Mouse (Mus musculus) limb, embryonic 13.5 days (tissue): ENCODE data around the gene Gm49384. TPM values are rescaled to one million over a fixed set of nuclear protein-coding genes. Genes with fewer than 3 reads are reported as not detected.
A peak's percentile ranks its signal among the peaks of the same experiment; 100 is the strongest.
"Not testable (repeated sequence)": the region's sequence is repeated elsewhere in the genome, so short reads cannot be mapped to it uniquely, and the experiment has no call there.

Source experiments
- ATAC-seq: fragments of 200-750 bp; cut with Nextera tagmentation; 2 replicates; pipeline ENCODE4 v1.8.0; 2017; ENCODE audit warnings: low read depth, moderate number of reproducible peaks, moderate TSS enrichment; ENCODE audit not compliant: low FRiP score
- H3K27ac ChIP-seq: fragments of 300-500 bp; sonication (generic); 2 replicates; pipeline ENCODE4 v1.5.1; 2015; ENCODE audit warnings: inconsistent platforms, mild to moderate bottlenecking, moderate library complexity
- H3K27me3 ChIP-seq: fragments of 300-500 bp; sonication (generic); 2 replicates; pipeline ENCODE4 v1.6.1; 2015; ENCODE audit warnings: mild to moderate bottlenecking, inconsistent platforms
- H3K36me3 ChIP-seq: fragments of 300-500 bp; sonication (generic); 2 replicates; pipeline ENCODE4 v1.6.1; 2015; ENCODE audit warnings: inconsistent platforms, mild to moderate bottlenecking, moderate library complexity
- H3K4me1 ChIP-seq: fragments of 300-500 bp; sonication (generic); 2 replicates; pipeline ENCODE4 v1.6.1; 2015; ENCODE audit warnings: inconsistent platforms
- H3K4me2 ChIP-seq: fragments of 300-500 bp; sonication (generic); replicated peaks from 2 replicates; pipeline ENCODE4 v1.6.1; 2015; ENCODE audit warnings: inconsistent platforms, mild to moderate bottlenecking, moderate library complexity
- H3K4me3 ChIP-seq: fragments of 300-500 bp; sonication (generic); 2 replicates; pipeline ENCODE4 v1.5.1; 2015; ENCODE audit warnings: moderate library complexity, mild to moderate bottlenecking, inconsistent platforms
- H3K9ac ChIP-seq: fragments of 300-500 bp; sonication (generic); 2 replicates; pipeline ENCODE4 v1.6.1; 2015; ENCODE audit warnings: mild to moderate bottlenecking, inconsistent platforms
- H3K9me3 ChIP-seq: fragments of 300-500 bp; sonication (generic); 2 replicates; pipeline ENCODE4 v1.6.1; 2016; ENCODE audit warnings: inconsistent platforms
- WGBS: fragments of 180-500 bp; shearing (Covaris S2); methylation state at CpG from one replicate; pipeline ENCODE4 v1.1.7; 2015; 5-methylcytosine and 5-hydroxymethylcytosine counted together
- polyA plus RNA-seq: library from polyadenylated mRNA; unstranded; fragments of >200 nt; fragmentation: Nextera tagmentation; extraction: Ambion mirVana; gene quantifications from 2 replicates; pipeline ENCODE4 v1.2.1, GENCODE M21; 2015

Gm49384 gene
- polyA plus RNA-seq, 1 experiment from 2014 or later = 32.1 TPM

- ATAC-seq = no peak
- 88% methylated on average over 4 of the region's 4 CpGs for WGBS
- Histone ChIP-seq H3K36me3 (peaks cover 19% of the 10 kb centered on the region), H3K9me3 (no peaks in the 10 kb centered on the region), H3K4me2 (no peak overlapping the region), H3K9ac (no peak overlapping the region), H3K27me3 (no peaks in the 10 kb centered on the region), H3K4me1 (peaks cover 13% of the 10 kb centered on the region), H3K27ac (no peak overlapping the region), H3K4me3 (no peak overlapping the region)
Observed at GRCm38 (mm10) chr12:69181800-69182199, 22.3 kb downstream of the Gm49384 start.

GRCm38 (mm10) chr12:69179371-69179770 lies 24.7 kb downstream of the Gm49384 start:
- no peaks in the 10 kb centered on the region for H3K9me3 ChIP-seq
- WGBS = 57% methylated on average over 5 of the region's 12 CpGs
- no peaks in the 10 kb centered on the region for H3K27me3 ChIP-seq
- H3K36me3 ChIP-seq = peaks cover 34% of the 10 kb centered on the region
- no peak overlapping the region for H3K9ac ChIP-seq
- H3K4me3 ChIP-seq = no peak overlapping the region
- no peaks in the 10 kb centered on the region for H3K4me1 ChIP-seq
- H3K27ac ChIP-seq = no peak overlapping the region
- H3K4me2 ChIP-seq = no peak overlapping the region
- ATAC-seq = no peak

- Histone ChIP-seq H3K27me3 (no peaks in the 10 kb centered on the region), H3K27ac (no peak overlapping the region), H3K9me3 (no peaks in the 10 kb centered on the region), H3K4me3 (no peak overlapping the region), H3K36me3 (peaks cover 35% of the 10 kb centered on the region), H3K4me1 (no peaks in the 10 kb centered on the region), H3K4me2 (no peak overlapping the region), H3K9ac (no peak overlapping the region)
- ATAC-seq = no peak
- 78% methylated on average over 3 of the region's 3 CpGs for WGBS
Observed at GRCm38 (mm10) chr12:69177526-69177925, 26.5 kb downstream of the Gm49384 start.

- H3K4me1 ChIP-seq = no peaks in the 10 kb centered on the region
- 94% methylated on average over 3 of the region's 3 CpGs for WGBS
- no peak overlapping the region for H3K4me2 ChIP-seq
- no peak overlapping the region for H3K9ac ChIP-seq
- H3K4me3 ChIP-seq = no peak overlapping the region
- ATAC-seq = no peak
- no peaks in the 10 kb centered on the region for H3K9me3 ChIP-seq
- no peaks in the 10 kb centered on the region for H3K27me3 ChIP-seq
- no peak overlapping the region for H3K27ac ChIP-seq
- H3K36me3 ChIP-seq = peaks cover 26% of the 10 kb centered on the region
Observed at GRCm38 (mm10) chr12:69175975-69176374, 28.1 kb downstream of the Gm49384 start.

GRCm38 (mm10) chr12:69171307-69171706 lies 32.8 kb downstream of the Gm49384 start:
- peaks cover 20% of the 10 kb centered on the region for H3K36me3 ChIP-seq
- H3K27me3 ChIP-seq = no peaks in the 10 kb centered on the region
- no peak overlapping the region for H3K27ac ChIP-seq
- ATAC-seq = no peak
- peaks cover 17% of the 10 kb centered on the region for H3K4me1 ChIP-seq
- no peak overlapping the region for H3K4me3 ChIP-seq
- H3K4me2 ChIP-seq = no peak overlapping the region
- H3K9ac ChIP-seq = no peak overlapping the region
- WGBS = 85% methylated on average over 2 of the region's 2 CpGs
- no peaks in the 10 kb centered on the region for H3K9me3 ChIP-seq

GRCm38 (mm10) chr12:69168461-69169106 lies 35.5 kb downstream of the Gm49384 start, which contains the start of gene Lrr1:
Gene Lrr1, plus strand, starts transcription at chr12:69168814.
- WGBS = under 1% methylated on average over 40 of the region's 40 CpGs

GRCm38 (mm10) chr12:69167656-69168460 lies 36.2 kb downstream of the Gm49384 start:
- 10% methylated on average over 18 of the region's 18 CpGs for WGBS
- Histone ChIP-seq H3K4me3 (peak overlapping the region; percentile 86), H3K4me2 (peak overlapping the region; percentile 94), H3K9me3 (no peaks in the 10 kb centered on the region), H3K36me3 (peaks cover 4% of the 10 kb centered on the region), H3K4me1 (peaks cover 17% of the 10 kb centered on the region), H3K27me3 (no peaks in the 10 kb centered on the region), H3K9ac (peak overlapping the region; percentile 74), H3K27ac (peak overlapping the region; percentile 70; the same call in 1 of the 2 replicates)
- peak; percentile 24; the same call in 1 of the 2 replicates for ATAC-seq

More at GRCm38 (mm10) chr12:69168461-69169106, 35.5 kb downstream of the Gm49384 start, which contains the start of gene Lrr1:
- peak within 1 kb of the TSS; percentile 94 for H3K4me2 ChIP-seq
- ATAC-seq = peak; percentile 95
- H3K27ac ChIP-seq = peak within 1 kb of the TSS; percentile 70
- H3K4me1 ChIP-seq = peaks cover 17% of the 10 kb centered on the region
- peak within 1 kb of the TSS; percentile 86 for H3K4me3 ChIP-seq
- H3K9ac ChIP-seq = peak within 1 kb of the TSS; percentile 74
- H3K27me3 ChIP-seq = no peaks in the 10 kb centered on the region
- peaks cover 4% of the 10 kb centered on the region for H3K36me3 ChIP-seq
- H3K9me3 ChIP-seq = no peaks in the 10 kb centered on the region

GRCm38 (mm10) chr12:69166861-69167581 lies 37.0 kb downstream of the Gm49384 start:
- not testable (repeated sequence) for H3K36me3 ChIP-seq, H3K27me3 ChIP-seq, H3K9ac ChIP-seq, H3K27ac ChIP-seq, H3K9me3 ChIP-seq, H3K4me3 ChIP-seq, ATAC-seq
- Histone ChIP-seq H3K4me1 (peaks cover 17% of the 10 kb centered on the region), H3K4me2 (peak overlapping the region; percentile 94; the same call in 1 of the 2 replicates)
- WGBS = 65% methylated on average over 8 of the region's 8 CpGs

GRCm38 (mm10) chr12:69164904-69165303 lies 39.2 kb downstream of the Gm49384 start:
- H3K9me3 ChIP-seq = no peaks in the 10 kb centered on the region
- H3K4me1 ChIP-seq = peaks cover 14% of the 10 kb centered on the region
- no peaks in the 10 kb centered on the region for H3K36me3 ChIP-seq
- H3K4me3 ChIP-seq = no peak overlapping the region
- H3K4me2 ChIP-seq = no peak overlapping the region
- no peak overlapping the region for H3K27ac ChIP-seq
- no peak overlapping the region for H3K9ac ChIP-seq
- H3K27me3 ChIP-seq = no peaks in the 10 kb centered on the region
- ATAC-seq = no peak
- WGBS = 62% methylated on average over 3 of the region's 3 CpGs

GRCm38 (mm10) chr12:69163586-69163985 lies 40.5 kb downstream of the Gm49384 start:
- not testable (repeated sequence) for H3K4me2 ChIP-seq, H3K9ac ChIP-seq, H3K4me3 ChIP-seq, H3K4me1 ChIP-seq, ATAC-seq, H3K36me3 ChIP-seq, H3K27ac ChIP-seq, H3K27me3 ChIP-seq, H3K9me3 ChIP-seq
- 86% methylated on average over 4 of the region's 4 CpGs for WGBS

GRCm38 (mm10) chr12:69160677-69161076 lies 43.4 kb downstream of the Gm49384 start:
- H3K9me3 ChIP-seq, H3K4me2 ChIP-seq, H3K9ac ChIP-seq, H3K27ac ChIP-seq, ATAC-seq, H3K4me3 ChIP-seq, H3K27me3 ChIP-seq: not testable (repeated sequence)
- Histone ChIP-seq H3K4me1 (peaks cover 11% of the 10 kb centered on the region), H3K36me3 (peaks cover 21% of the 10 kb centered on the region)
- 71% methylated on average over 2 of the region's 2 CpGs for WGBS

- Histone ChIP-seq H3K4me3 (peak overlapping the region; percentile 19), H3K27ac (no peak overlapping the region; the same call in 1 of the 2 replicates), H3K9ac (no peak overlapping the region), H3K9me3 (no peaks in the 10 kb centered on the region), H3K27me3 (no peaks in the 10 kb centered on the region), H3K4me1 (peaks cover 11% of the 10 kb centered on the region), H3K4me2 (0 out of 2 replicates have a peak overlapping the region, but pooled peaks have one; percentile 15), H3K36me3 (peaks cover 25% of the 10 kb centered on the region)
- ATAC-seq = no peak
- whole genome bisulfite sequencing = 4% methylated on average over 9 of the region's 9 CpGs
Observed at GRCm38 (mm10) chr12:69159578-69159940, 44.5 kb downstream of the Gm49384 start.
